Mouse (Mus musculus): Measurements from ENCODE around the gene Klhl2.

Gene Klhl2

DNA sequence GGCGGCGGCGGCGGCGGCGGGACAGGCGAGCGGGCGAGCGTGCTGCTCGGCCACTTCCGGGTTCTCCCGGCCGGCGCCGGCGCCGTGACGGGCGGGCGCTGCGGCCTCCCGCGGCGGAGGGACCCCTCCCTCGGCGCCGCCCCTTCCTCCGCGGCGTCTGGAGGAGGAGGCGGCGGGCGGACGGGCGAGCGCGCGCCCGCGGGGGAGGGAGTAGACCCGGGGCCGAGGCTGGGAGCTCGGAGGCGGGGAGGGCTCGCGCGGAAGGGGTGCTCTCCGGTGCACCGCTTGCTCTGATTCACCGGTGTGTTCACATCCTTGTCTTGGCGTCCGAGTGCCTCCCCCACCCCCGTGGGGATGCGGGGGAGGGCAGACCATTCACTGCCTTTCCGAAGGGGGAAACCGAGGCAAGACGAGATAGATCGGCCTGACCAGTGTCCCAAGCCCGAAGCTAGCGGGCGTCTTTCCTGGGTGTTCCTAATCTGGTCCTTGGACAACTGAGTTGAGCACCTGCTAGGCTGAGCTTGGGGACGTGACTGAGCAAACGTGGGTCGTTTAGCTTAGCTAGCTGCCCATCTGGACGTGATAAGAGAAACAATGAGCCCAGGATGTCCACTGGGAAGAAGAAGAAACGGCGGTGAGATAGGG lies at the start of gene Klhl2:
Gene Klhl2 (minus strand): TSS at position 121 of the 645 bp plus-strand sequence.
- peak; percentile 46 for DNase-seq (ENCODE audit: low read depth, low spot score)

- peak; percentile 35 for DNase-seq (ENCODE audit: low read depth, low spot score)
Measured at GRCm38 (mm10) chr8:64898710-64899109, 48.9 kb upstream of the Klhl2 start.

GRCm38 (mm10) chr8:64896731-64897130 lies 46.9 kb upstream of the Klhl2 start:
- DNase-seq (ENCODE audit: low read depth, low spot score) = no peak

GRCm38 (mm10) chr8:64880619-64881200 lies 30.9 kb upstream of the Klhl2 start:
- no peak for DNase-seq (ENCODE audit: low read depth, low spot score)

DNA sequence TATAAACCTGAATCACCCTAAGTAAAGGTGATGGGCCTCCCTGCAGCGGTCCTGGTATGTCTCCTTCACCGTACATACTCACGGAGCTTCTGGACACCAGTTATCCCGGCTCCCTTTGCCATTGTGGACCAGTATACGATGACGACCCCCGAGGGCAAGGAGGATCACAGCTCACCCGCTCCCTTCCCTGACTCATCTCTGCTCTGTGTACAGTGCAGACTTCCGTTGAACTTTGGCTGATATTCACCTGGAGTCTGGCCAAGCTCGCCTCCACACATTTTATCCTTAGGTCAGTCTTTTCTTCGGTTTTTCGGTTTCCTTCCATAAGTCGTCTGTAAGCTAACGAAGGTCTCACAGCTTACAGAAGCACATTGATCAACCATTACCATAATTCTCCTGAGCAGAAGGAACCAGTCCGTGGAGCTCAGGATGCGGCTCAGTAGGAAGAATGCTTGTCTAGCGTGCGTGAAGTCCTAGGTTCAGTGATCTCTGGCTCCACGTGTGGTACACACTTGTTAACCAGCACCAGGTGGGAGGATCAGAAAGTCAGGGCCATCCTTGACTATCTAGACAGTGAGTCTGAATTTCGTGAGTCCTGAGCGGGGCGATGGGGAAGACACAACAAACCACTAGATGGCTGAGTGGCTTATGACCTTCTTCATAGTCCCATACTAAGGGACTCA lies 28.0 kb upstream of the Klhl2 start:
- no peak for DNase-seq (ENCODE audit: low read depth, low spot score)

- no peak for DNase-seq (ENCODE audit: low read depth, low spot score)
Measured at GRCm38 (mm10) chr8:64871469-64872165, 21.8 kb upstream of the Klhl2 start.

- DNase-seq (ENCODE audit: low read depth, low spot score) = no peak
Measured at GRCm38 (mm10) chr8:64870218-64870617, 20.4 kb upstream of the Klhl2 start.

DNA sequence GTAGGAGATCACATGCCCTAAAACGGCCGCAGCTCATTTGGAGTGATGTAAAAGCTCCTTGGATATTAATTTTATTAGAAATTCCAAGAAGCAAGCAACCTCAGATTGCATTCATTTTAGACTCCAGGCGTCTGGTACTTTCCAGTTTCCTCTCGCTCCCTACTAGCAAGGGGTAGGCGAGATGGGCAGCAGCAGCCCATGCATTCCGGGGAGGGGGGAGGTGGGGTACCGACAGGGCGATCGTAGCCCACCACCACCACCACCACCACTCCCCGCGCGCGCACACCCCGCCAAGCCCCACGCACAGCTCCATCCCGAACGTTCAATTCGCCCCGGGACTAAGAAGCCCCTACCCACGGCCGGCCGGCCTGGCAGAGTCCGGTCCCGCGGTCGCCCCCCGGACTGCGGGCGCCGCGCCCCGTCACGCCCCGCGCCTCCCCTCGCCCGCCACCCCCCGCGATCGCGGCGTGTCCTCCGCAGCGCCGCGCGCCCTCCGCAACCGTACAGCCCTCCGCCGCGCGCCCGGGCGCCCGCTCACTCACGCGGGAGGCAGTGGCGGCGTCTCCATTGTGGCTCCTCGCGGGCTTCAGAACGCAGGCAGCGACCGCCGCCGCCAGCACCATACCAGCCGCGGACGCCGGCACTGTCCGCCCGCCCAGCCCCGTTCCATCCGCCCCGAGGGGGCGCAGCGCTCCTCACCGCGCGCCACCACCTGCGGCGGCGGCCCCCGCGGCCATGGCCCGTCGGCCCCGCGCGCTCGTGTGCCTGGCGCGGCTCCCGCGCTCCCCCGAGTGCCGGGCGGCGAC lies 523 bp downstream of the Klhl2 start:
- DNase-seq (ENCODE audit: low read depth, low spot score) = no peak

GRCm38 (mm10) chr8:64848245-64848785 lies 1.5 kb downstream of the Klhl2 start:
- DNase-seq (ENCODE audit: low read depth, low spot score) = no peak

DNA sequence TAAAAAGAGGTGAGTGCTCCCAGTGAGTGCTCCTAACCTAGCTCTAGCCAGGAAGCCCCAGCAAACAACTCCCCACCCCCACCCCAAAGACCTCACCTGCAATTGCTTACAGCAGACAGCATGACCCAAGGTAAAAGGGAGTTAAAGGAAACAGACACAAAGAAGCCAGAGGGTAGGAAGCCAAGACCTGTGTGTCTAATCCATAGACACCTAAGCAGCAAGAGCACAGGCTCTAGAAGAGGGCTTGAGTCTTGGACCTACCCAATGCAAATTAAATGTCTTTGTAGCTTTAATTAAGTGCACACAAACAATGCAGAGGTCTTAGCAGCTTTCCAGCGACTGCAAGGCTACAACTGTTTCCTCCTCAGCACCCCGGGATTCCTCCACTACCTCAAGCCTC lies 2.2 kb downstream of the Klhl2 start:
- peak; percentile 62 for DNase-seq (ENCODE audit: low read depth, low spot score)

DNA sequence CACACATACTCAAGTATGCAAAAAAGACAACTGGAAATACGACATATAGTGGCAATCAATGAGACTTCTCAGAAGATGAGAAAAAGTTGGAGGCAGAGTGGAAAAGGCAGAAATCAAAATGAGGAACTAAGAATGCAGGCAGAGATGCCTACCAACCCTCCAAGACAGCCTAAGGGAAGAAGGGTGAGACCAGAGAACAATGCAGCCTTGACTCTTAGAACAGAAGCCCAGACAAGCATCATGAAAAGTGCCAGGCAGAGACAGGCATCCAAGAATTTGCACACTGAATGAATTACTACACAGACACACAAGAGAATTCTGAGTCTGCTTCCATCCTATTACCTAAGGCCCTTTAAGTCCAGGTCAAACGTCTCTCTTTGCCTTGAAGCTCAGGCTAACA lies 2.6 kb downstream of the Klhl2 start:
- no peak for DNase-seq (ENCODE audit: low read depth, low spot score)

GRCm38 (mm10) chr8:64845314-64845713 lies 4.5 kb downstream of the Klhl2 start:
- no peak for DNase-seq (ENCODE audit: low read depth, low spot score)

DNA sequence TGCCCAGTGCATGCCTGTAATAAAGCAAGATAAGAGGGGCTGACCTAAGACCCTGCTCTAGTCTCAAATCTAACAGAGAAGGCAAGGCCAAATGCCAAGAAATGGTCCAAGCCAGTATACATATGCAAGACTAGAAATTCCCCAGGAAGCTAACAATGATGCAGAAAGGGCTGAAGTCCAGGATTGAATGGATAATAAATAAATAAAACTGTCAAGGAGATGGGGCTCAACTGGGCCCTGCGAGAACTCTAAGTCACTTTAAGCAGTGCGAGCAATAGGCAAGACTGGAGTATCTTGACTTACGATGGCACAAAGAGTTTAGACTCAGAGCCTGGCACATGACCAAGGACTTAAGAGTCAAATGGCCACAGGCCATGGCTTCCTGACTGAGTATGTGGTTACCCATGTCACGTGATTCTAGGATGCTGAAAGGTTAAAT lies 5.8 kb downstream of the Klhl2 start:
- no peak for DNase-seq (ENCODE audit: low read depth, low spot score)

- no peak for DNase-seq (ENCODE audit: low read depth, low spot score)
Measured at GRCm38 (mm10) chr8:64843168-64843567, 6.6 kb downstream of the Klhl2 start.

- no peak for DNase-seq (ENCODE audit: low read depth, low spot score)
Measured at GRCm38 (mm10) chr8:64841747-64842406, 7.9 kb downstream of the Klhl2 start.

GRCm38 (mm10) chr8:64839628-64840027 lies 10.2 kb downstream of the Klhl2 start:
- peak; percentile 35 for DNase-seq (ENCODE audit: low read depth, low spot score)

DNA sequence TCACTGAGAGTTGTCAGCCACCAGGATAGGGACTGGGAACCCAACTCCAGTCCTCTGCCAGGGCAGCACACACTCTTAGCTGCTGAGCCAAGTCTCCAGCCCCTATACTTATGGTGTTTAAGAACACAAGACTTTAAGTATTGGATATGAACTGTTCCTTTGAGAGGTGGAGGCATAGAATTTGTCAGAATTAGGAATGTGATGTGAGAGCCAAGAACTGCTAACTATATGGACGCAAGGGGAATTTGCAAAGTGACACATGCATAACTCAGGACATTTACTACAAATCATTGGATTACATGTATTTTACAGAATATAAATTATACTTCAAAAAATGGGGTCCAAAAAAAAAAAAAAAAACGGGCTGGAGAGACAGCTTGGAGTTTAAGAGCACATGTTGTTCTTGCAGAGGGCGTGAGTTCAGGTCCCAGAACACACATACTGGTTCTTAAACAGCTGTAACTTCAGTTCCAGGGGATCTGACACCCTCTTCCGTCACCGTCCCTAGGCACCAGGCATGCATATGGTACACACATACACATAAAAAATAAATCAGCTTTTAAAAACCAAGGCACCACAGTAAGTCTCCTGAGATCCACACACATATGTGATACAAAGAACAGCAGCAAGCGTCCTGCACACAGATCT lies 14.2 kb downstream of the Klhl2 start:
- DNase-seq (ENCODE audit: low read depth, low spot score) = no peak

GRCm38 (mm10) chr8:64834071-64834877 lies 15.5 kb downstream of the Klhl2 start:
- DNase-seq (ENCODE audit: low read depth, low spot score) = peak; percentile 74

DNA sequence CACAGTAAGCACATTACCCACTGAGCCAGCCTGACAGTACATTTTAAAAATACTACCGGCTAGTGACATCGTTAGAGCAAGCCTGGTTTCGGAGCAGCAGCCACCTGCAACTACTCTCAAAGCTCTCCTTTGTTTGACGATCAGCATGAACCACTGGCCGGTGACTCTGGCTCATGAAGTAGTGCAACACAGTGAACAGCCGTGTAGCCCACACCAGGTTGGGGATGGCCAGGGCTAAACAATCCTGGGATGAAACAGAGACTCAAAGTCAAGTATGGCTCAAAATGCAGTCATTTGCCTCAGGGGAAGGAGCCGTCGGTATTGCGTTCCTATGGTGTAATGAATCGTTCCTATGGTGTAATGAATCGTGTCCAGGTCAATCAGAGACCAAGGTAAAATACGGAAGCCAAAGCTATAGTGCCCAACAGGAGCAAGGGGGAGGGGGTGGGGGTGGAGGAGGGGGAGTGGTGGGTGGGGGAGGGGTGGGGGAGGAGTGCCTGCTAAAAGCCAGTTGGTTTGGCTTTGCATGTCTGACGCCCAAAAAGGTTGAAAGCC lies 17.2 kb downstream of the Klhl2 start:
- peak; percentile 39 for DNase-seq (ENCODE audit: low read depth, low spot score)

All from ES-CJ7 (cell line).